Mouse (Mus musculus) lung, embryonic 15.5 days (tissue): Measurements from ENCODE around the gene Mcrip2. TPM values are rescaled to one million over a fixed set of nuclear protein-coding genes. Genes with fewer than 3 reads are reported as not detected.

Source experiments
- ATAC-seq: fragments of 200-750 bp; cut with Nextera tagmentation; 2 replicates; pipeline ENCODE4 v1.8.0; 2017; ENCODE audit warnings: moderate number of reproducible peaks, borderline replicate concordance; ENCODE audit not compliant: low FRiP score, low TSS enrichment; ENCODE audit errors: extremely low read depth
- H3K27ac ChIP-seq: fragments of 300-500 bp; sonication (generic); 2 replicates; pipeline ENCODE4 v1.5.1; 2015; ENCODE audit warnings: moderate library complexity, mild to moderate bottlenecking, inconsistent platforms
- H3K27me3 ChIP-seq: fragments of 300-500 bp; sonication (generic); 2 replicates; pipeline ENCODE4 v1.6.1; 2015; ENCODE audit warnings: inconsistent platforms
- H3K36me3 ChIP-seq: fragments of 300-500 bp; sonication (generic); 2 replicates; pipeline ENCODE4 v1.6.1; 2015; ENCODE audit warnings: inconsistent platforms
- H3K4me1 ChIP-seq: fragments of 300-500 bp; sonication (generic); 2 replicates; pipeline ENCODE4 v1.6.1; 2015; ENCODE audit warnings: inconsistent platforms
- H3K4me2 ChIP-seq: fragments of 300-500 bp; sonication (generic); 2 replicates; pipeline ENCODE4 v1.6.1; 2015; ENCODE audit warnings: inconsistent platforms, mild to moderate bottlenecking, moderate library complexity
- H3K4me3 ChIP-seq: fragments of 300-500 bp; sonication (generic); 2 replicates; pipeline ENCODE4 v1.5.1; 2015; ENCODE audit warnings: mild to moderate bottlenecking, inconsistent platforms
- H3K9ac ChIP-seq: fragments of 300-500 bp; sonication (generic); 2 replicates; pipeline ENCODE4 v1.6.1; 2015; ENCODE audit warnings: inconsistent platforms
- H3K9me3 ChIP-seq: fragments of 300-500 bp; sonication (generic); 2 replicates; pipeline ENCODE4 v1.6.1; 2016; ENCODE audit warnings: inconsistent platforms
- WGBS: fragments of 180-500 bp; shearing (Covaris S2); methylation state at CpG from one replicate; pipeline ENCODE4 v1.1.7; 2015; 5-methylcytosine and 5-hydroxymethylcytosine counted together
- polyA plus RNA-seq: library from polyadenylated mRNA; unstranded; fragments of >200 nt; fragmentation: Nextera tagmentation; extraction: Ambion mirVana; gene quantifications from 2 replicates; pipeline ENCODE4 v1.2.1, GENCODE M21; 2015

Gene Mcrip2
- polyA plus RNA-seq, 1 experiment from 2014 or later = 18.1 TPM

- no peaks in the 10 kb centered on the region for H3K27me3 ChIP-seq
- peak overlapping the region; percentile 82 for H3K4me3 ChIP-seq
These were observed 37.6 kb downstream of the Mcrip2 start for GRCm38 (mm10) chr17:25830806-25831431.

DNA sequence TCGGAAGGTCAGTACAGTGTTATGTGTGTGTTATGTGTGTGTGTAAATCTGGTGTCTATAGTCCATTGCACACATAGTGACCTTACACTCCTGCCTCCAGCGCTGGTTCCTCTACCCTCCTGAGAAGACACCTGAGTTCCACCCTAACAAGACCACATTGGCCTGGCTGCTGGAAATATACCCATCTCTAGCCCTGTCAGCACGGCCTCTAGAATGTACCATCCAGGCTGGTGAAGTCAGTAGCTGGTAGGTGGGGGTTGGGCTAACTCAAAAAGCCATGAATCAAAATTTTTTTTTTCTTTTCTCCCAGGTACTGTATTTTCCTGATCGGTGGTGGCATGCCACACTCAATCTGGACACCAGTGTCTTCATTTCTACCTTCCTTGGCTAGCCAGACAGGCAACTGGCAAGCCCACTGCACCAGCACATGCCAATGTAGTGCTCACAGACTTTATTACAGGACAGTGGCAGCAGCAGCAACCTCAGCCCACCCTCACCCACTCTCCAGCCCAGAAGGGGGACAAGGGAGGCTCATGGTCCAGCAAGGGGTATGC is 38.3 kb downstream of the Mcrip2 start:
- Histone ChIP-seq H3K4me3 (peak overlapping the region; percentile 54; the same call in 1 of the 2 replicates), H3K27me3 (no peaks in the 10 kb centered on the region), H3K4me2 (peak overlapping the region; percentile 73), H3K9ac (no peak overlapping the region), H3K4me1 (peaks cover 57% of the 10 kb centered on the region), H3K9me3 (no peaks in the 10 kb centered on the region), H3K36me3 (peaks cover 40% of the 10 kb centered on the region), H3K27ac (no peak overlapping the region)
- WGBS = 72% methylated on average over 4 of the region's 4 CpGs
- no peak for ATAC-seq

More at GRCm38 (mm10) chr17:25830806-25831431, 37.6 kb downstream of the Mcrip2 start:
- WGBS = 78% methylated on average over 14 of the region's 14 CpGs
- ATAC-seq = no peak
- H3K4me2 ChIP-seq = peak overlapping the region; percentile 95
- H3K36me3 ChIP-seq = peaks cover 40% of the 10 kb centered on the region
- peaks cover 59% of the 10 kb centered on the region for H3K4me1 ChIP-seq
- H3K27ac ChIP-seq = no peak overlapping the region
- H3K9ac ChIP-seq = no peak overlapping the region
- H3K9me3 ChIP-seq = no peaks in the 10 kb centered on the region

GRCm38 (mm10) chr17:25829558-25830017 is 39.0 kb downstream of the Mcrip2 start:
- Histone ChIP-seq H3K36me3 (peaks cover 40% of the 10 kb centered on the region), H3K4me1 (peaks cover 57% of the 10 kb centered on the region), H3K4me3 (peak overlapping the region; percentile 54), H3K9me3 (no peaks in the 10 kb centered on the region), H3K27ac (peak overlapping the region; percentile 87), H3K9ac (peak overlapping the region; percentile 61), H3K27me3 (no peaks in the 10 kb centered on the region), H3K4me2 (peak overlapping the region; percentile 73)
- WGBS = 30% methylated on average over 8 of the region's 8 CpGs
- no peak for ATAC-seq

DNA sequence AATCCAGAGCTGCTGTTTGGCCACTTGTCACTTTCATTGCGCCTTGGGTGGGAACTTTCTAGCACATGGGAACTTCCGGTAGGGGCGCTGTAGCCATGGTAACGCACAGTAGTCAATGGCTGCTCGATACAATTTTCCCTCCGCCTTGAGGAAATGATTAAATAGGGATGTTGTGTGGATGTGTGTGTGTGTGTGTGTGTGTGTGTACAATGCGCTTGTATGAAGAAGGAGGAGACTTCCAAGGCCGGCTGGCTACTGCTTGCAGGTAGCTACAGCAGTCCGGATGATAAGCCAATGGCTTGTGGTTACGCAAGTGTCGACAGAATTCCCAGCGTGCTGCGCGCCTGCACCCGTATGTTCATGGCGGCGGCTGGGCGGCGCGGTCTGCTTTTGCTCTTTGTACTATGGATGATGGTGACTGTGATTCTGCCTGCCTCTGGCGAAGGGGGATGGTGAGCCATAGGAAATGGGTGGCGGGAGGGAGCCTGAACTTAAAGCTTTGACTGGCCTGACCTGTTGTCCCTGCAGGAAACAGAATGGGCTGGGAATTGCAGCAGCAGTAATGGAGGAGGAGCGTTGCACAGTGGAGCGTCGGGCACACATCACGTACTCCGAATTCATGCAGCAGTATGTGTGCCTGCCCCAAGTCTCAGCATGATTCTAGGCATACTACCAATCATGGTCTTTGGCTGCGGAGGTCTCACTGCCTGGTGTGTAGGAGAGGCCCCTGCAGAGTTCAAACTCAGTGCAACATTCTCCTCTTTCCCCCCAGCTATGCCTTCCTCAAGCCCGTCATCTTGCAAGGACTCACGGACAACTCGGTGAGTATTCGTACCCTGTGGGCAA is 39.6 kb downstream of the Mcrip2 start, which contains the start of gene Jmjd8:
Gene Jmjd8, plus strand, starts transcription at position 156 of the 846 bp plus-strand sequence.
- Histone ChIP-seq H3K4me1 (peaks cover 57% of the 10 kb centered on the region), H3K36me3 (peaks cover 40% of the 10 kb centered on the region), H3K27me3 (no peaks in the 10 kb centered on the region), H3K4me3 (peak within 1 kb of the TSS; percentile 54), H3K27ac (peak within 1 kb of the TSS; percentile 87), H3K9me3 (no peaks in the 10 kb centered on the region), H3K9ac (peak within 1 kb of the TSS; percentile 61), H3K4me2 (peak within 1 kb of the TSS; percentile 73)
- peak; percentile 16; the same call in 1 of the 2 replicates for ATAC-seq
- WGBS = 2% methylated on average over 32 of the region's 32 CpGs

DNA sequence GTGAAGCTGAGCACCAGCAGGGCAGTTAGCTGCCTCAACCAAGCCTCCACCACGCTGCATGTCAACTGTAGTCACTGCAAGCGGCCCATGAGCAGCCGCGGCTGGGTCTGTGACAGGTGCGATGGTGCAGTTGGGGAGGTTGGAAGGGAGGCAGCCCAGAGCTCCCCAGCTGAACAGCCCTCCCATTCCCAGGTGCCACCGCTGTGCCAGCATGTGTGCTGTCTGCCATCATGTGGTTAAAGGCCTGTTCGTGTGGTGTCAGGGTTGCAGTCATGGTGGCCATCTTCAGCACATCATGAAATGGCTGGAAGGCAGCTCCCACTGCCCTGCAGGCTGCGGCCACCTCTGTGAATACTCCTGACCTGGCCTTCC is 40.4 kb downstream of the Mcrip2 start:
- Histone ChIP-seq H3K36me3 (peaks cover 40% of the 10 kb centered on the region), H3K4me1 (peaks cover 55% of the 10 kb centered on the region), H3K27me3 (no peaks in the 10 kb centered on the region), H3K4me3 (peak overlapping the region; percentile 54), H3K4me2 (peak overlapping the region; percentile 73), H3K27ac (peak overlapping the region; percentile 87), H3K9ac (peak overlapping the region; percentile 61), H3K9me3 (no peaks in the 10 kb centered on the region)
- 78% methylated on average over 8 of the region's 8 CpGs for WGBS
- no peak for ATAC-seq

- Histone ChIP-seq H3K36me3 (peaks cover 40% of the 10 kb centered on the region), H3K9ac (no peak overlapping the region), H3K27ac (no peak overlapping the region), H3K9me3 (no peaks in the 10 kb centered on the region), H3K4me2 (no peak overlapping the region), H3K4me1 (peaks cover 55% of the 10 kb centered on the region), H3K4me3 (no peak overlapping the region), H3K27me3 (0 out of 2 replicates have a peak, but pooled peaks cover 2% of the 10 kb centered on the region)
- ATAC-seq = no peak
- WGBS = 91% methylated on average over 22 of the region's 22 CpGs
These were observed 40.9 kb downstream of the Mcrip2 start for GRCm38 (mm10) chr17:25827546-25828222.

DNA sequence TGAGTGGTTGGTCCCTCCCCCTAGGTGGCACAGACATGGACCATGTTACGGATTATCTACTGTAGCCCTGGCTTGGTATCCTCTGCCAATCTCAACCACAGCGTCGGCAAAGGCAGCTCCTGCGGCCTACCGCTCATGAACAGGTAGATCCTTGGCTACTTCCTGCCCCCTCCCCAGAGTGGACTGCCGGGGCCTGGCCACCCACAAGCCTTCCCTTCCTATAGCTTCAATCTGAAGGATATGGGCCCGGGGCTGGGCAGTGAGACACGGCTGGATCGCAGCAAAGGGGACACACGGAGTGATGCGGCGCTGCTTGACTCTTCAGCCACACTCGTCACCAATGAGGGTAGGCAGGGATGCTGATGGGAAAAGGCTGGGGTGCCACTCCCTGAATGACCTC is 41.6 kb downstream of the Mcrip2 start:
- H3K36me3 ChIP-seq = peaks cover 40% of the 10 kb centered on the region
- 93% methylated on average over 13 of the region's 13 CpGs for WGBS
- no peak for ATAC-seq

DNA sequence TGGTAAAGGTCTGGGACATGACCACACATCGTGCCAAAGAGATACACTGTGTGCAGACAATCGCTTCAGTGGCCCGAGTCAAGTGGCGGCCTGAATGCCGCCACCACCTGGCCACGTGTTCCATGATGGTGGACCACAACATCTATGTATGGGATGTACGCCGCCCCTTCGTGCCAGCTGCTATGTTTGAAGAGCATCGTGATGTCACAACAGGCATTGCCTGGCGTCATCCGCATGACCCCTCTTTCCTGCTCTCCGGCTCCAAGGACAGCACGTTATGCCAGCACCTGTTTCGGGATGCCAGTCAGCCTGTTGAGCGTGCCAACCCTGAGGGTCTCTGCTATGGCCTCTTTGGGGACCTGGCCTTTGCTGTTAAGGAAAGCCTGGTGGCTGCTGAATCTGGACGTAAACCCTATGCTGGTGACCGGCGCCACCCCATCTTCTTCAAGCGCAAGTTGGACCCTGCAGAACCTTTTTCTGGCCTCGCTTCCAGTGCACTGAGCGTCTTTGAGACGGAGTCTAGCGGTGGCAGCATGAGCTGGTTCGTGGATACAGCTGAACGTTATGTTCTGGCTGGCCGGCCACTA is 42.5 kb downstream of the Mcrip2 start:
- H3K4me3 ChIP-seq = no peak overlapping the region
- WGBS = 90% methylated on average over 27 of the region's 27 CpGs
- H3K36me3 ChIP-seq = peaks cover 32% of the 10 kb centered on the region
- H3K9me3 ChIP-seq = no peaks in the 10 kb centered on the region
- H3K4me2 ChIP-seq = no peak overlapping the region
- peaks cover 16% of the 10 kb centered on the region; the same call in 1 of the 2 replicates for H3K27me3 ChIP-seq
- ATAC-seq = no peak
- no peak overlapping the region for H3K27ac ChIP-seq
- no peak overlapping the region for H3K9ac ChIP-seq
- peaks cover 44% of the 10 kb centered on the region for H3K4me1 ChIP-seq

More for the DNA sequence above, 41.6 kb downstream of the Mcrip2 start:
- H3K27ac ChIP-seq = no peak overlapping the region
- H3K9me3 ChIP-seq = no peaks in the 10 kb centered on the region
- H3K27me3 ChIP-seq = peaks cover 9% of the 10 kb centered on the region; the same call in 1 of the 2 replicates
- H3K4me2 ChIP-seq = no peak overlapping the region
- H3K4me3 ChIP-seq = no peak overlapping the region
- peaks cover 54% of the 10 kb centered on the region for H3K4me1 ChIP-seq
- no peak overlapping the region for H3K9ac ChIP-seq

- peaks cover 37% of the 10 kb centered on the region for H3K4me1 ChIP-seq
- H3K4me3 ChIP-seq = no peak overlapping the region
- H3K9me3 ChIP-seq = no peaks in the 10 kb centered on the region
- H3K27ac ChIP-seq = no peak overlapping the region
- peaks cover 23% of the 10 kb centered on the region for H3K27me3 ChIP-seq
- WGBS = 85% methylated on average over 6 of the region's 6 CpGs
- H3K36me3 ChIP-seq = peaks cover 25% of the 10 kb centered on the region
- H3K9ac ChIP-seq = no peak overlapping the region
- no peak for ATAC-seq
- peak overlapping the region; percentile 74; the same call in 1 of the 2 replicates for H3K4me2 ChIP-seq
These were observed 43.3 kb downstream of the Mcrip2 start for GRCm38 (mm10) chr17:25825311-25825710.

DNA sequence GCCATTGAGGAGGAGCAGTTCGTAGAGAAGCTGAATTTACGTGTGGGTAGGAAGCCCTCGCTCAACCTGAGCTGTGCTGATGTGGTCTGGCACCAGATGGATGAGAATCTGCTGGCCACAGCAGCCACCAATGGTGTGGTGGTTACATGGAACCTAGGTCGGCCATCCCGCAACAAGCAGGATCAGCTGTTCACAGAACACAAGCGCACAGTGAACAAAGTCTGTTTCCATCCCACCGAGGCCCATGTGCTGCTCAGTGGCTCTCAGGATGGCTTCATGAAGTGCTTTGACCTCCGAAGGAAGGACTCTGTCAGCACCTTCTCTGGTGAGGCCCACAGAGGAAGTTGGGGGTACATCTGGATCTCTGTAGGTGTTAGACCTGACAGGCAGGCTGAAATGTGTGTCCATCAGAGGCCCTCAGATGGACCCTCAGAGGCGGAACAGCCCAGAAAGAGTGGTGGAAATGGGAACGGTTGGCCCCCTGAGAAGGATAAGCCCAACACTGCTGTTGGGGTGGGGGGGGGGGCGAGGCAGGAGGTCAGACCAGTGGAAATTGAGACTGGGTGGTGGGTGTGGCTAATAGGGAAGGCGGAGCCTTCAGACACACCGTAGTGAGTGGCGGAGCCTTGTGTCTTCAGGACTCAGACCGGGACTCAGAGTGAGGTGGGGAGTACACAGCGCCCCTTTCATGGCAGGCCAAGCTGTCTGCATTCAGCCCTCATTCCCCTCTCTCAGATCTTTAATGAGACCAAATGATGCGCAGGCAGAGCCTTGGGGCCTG is 44.0 kb downstream of the Mcrip2 start:
- Histone ChIP-seq H3K9me3 (no peaks in the 10 kb centered on the region), H3K4me1 (peaks cover 29% of the 10 kb centered on the region), H3K4me3 (peak overlapping the region; percentile 51), H3K27me3 (peaks cover 30% of the 10 kb centered on the region), H3K4me2 (peak overlapping the region; percentile 74), H3K27ac (no peak overlapping the region), H3K9ac (peak overlapping the region; percentile 47), H3K36me3 (peaks cover 19% of the 10 kb centered on the region)
- WGBS = 62% methylated on average over 16 of the region's 17 CpGs
- ATAC-seq = no peak
